Mouse (Mus musculus) spleen, embryonic (tissue): ENCODE measurements around the gene Tysnd1.

Source experiments
- CTCF ChIA-PET: fragments of 350-600 bp; sonication (Branson Sonifier 250); formaldehyde crosslinking; loops from one replicate; lab custom pipeline; 2022; lab: Charles Lee

Tysnd1 gene

GRCm38 (mm10) chr10:61734377-61734776, 39.1 kb downstream of the Tysnd1 start:
- CTCF ChIA-PET: interaction anchor here (0.6 kb wide), 1 partner anchor 59 kb away, joined by 4 read pairs; no protein-coding TSS in a partner anchor

DNA sequence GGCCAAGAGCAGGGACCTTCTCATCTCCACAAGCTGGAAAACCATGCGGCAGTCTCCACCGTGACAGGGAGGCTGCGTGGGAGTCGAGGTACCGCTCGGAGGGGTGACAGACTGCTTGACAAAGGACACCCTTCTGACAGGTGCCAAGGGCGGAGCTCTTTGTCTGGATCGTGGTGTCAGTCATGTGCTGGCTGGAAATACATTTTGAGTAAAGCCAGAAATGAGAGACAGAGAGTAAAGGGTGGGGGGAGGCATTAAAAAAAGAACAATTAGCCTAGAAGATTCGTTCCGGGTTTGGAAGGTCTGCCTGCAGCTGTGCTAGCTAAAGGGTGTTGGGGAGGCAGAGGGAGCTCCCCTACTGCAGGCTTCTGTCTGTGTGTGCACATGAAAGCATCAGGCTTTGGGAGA, 41.4 kb downstream of the Tysnd1 start:
- CTCF ChIA-PET: no interaction called here

DNA sequence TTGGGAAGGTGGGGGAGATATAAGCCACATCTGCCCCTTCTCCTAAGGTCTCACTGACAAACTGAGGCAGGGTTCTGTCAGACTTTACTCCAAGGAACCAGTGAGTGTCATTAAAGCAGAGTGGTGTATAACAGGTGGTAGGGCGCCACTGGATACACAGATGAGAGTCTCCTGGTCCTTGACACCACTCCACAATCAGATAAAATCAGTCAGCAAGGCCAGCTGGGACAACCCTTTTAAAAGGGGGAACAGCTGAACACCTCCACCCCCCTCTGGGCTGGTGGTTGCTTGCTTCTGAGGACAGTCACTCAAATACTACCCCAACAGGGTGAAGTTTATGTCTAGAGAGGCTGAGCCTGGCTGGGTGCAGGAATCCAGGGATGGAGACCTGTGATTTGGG, 42.2 kb downstream of the Tysnd1 start:
- CTCF ChIA-PET: no interaction called here

DNA sequence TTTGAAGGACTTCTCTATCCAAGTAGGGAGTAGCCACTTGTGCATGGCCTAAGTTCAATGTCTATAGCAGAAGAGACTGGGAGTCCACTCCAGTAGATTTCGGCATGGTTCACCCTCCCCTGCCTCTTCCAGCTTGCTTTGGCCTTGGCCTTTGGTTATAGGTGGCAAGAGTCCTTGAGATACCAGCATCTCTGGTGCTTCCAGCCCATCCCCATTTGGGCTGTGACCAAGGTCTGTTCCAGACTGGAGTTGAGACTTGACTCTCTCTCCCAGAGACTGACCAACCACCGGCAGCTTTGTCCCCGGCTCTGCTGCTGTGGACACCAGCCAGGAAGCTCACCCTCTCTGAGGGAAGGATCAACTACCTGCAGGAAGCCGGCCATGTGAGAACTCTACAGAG, 42.8 kb downstream of the Tysnd1 start:
- CTCF ChIA-PET: no interaction called here

DNA sequence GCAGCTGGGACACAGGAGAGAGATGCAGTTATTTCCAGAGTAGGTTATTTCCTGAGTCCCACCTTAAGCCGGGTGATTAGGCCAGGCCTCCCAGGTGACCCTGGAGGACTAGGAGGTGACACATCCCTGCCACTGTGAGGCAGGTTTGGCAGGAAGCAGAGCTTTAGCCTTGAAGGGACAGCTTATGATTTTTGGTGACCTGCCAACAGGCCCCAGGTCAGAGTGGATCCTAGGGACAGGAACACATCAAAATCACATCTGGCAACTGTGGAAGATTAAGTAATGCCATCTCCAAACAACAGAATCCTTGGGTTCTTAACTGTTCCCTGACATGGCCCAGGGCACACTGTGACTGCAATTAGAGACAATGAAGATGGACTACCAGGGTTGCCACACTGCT, 46.0 kb downstream of the Tysnd1 start:
- CTCF ChIA-PET: no interaction called here

- CTCF ChIA-PET: no interaction called here
Measured at GRCm38 (mm10) chr10:61741873-61742272, 46.6 kb downstream of the Tysnd1 start.

DNA sequence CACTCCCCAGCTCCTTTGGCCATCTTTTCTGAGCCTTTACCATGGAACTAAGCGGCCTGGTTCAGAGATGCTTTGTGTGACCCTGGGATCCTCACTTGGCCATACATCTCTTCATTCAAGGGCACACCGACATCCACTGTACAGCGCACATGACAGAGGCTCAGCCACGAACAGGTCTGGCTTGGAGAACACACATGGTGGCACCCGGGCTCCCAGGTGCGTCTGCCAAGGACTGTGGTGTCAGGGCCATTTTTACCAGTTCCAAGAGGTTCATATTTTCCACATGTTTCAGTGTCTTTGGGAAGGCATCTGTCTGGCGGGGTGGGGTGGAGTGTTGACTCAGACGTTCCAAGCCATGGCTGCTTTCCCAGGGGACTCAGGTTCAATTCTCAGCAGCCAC, 47.0 kb downstream of the Tysnd1 start:
- CTCF ChIA-PET: no interaction called here

DNA sequence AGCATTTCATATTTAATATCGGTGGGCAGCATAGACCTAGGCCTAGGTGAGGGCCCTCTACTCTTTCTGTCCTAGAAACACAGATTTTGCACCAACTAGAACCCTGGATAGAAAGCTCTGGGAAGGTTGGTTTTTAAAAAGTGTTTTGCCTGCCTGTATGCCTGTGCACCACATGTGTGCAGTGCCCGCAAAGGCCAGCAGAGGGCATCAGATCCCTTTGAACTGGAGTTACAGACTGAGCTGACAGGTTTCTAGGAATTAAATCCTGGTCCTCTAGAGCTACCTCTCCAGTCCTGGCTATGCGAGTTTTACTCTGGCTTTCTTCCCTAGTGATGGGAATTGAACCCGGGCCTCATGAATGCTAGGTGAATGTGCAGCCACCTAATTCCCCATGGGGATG, 49.8 kb downstream of the Tysnd1 start:
- CTCF ChIA-PET: no interaction called here

GRCm38 (mm10) chr10:61747302-61747701, 52.0 kb downstream of the Tysnd1 start:
- CTCF ChIA-PET: no interaction called here

DNA sequence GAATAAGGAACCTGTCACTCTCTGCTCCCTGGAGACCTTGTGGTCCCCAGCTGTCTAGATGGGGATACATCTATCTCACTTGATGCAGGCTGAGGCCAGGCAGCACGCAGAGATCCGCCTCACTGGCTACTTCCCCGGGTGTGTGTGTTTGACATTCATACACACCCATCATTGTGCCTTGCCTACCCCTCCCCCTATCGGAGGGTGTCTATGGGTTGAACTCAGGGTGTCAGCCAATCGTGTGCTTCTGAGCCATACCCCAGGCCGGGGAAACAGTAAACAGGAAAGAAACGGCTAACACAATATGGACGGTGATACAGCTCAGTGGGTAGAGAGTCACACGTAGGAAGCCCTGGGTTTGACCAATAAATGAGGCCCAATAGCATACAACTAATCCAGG, 54.7 kb downstream of the Tysnd1 start:
- CTCF ChIA-PET: no interaction called here

- CTCF ChIA-PET: interaction anchor here (0.5 to 0.7 kb wide), 2 partner anchors 10 to 260 kb away, joined by 6 to 15 read pairs; no protein-coding TSS in a partner anchor
Measured at GRCm38 (mm10) chr10:61751534-61752219, 56.4 kb downstream of the Tysnd1 start.
